Mouse (Mus musculus): ENCODE data around the gene Zfp184. TPM values are rescaled to one million over a fixed set of nuclear protein-coding genes. Genes with fewer than 3 reads are reported as not detected.

Zfp184 gene
- total RNA-seq, 1 experiment from 2014 or later, result 13.1 TPM

- ATAC-seq (replicated peaks; ENCODE audit: low read depth, poor library complexity, severe bottlenecking), result no peak
Observed at GRCm38 (mm10) chr13:22008707-22009106, 63.8 kb downstream of the Zfp184 start.

- ATAC-seq (replicated peaks; ENCODE audit: low read depth, poor library complexity, severe bottlenecking), result no peak
Observed at GRCm38 (mm10) chr13:22009642-22010041, 64.7 kb downstream of the Zfp184 start, which contains the start of gene Prss16. Gene Prss16 (minus strand): TSS chr13:22009742.

Other genes with a start within 250 kb of the Zfp184 start
- gene Olfr1359, start 247.0 kb upstream of the Zfp184 start, total RNA-seq (2017), result not detected in 2 replicates
- 401 and 517 TPM in 2 replicates for gene Hist1h2bl, start 229.0 kb upstream of the Zfp184 start, total RNA-seq (2017)
- gene Hist1h2ai, start 228.7 kb upstream of the Zfp184 start, total RNA-seq (2017), result 1,241 and 1,337 TPM in 2 replicates
- 145 and 293 TPM in 2 replicates for gene Hist1h3h, start 227.4 kb upstream of the Zfp184 start, total RNA-seq (2017)
- gene Hist1h2bm, start 223.1 kb upstream of the Zfp184 start, total RNA-seq (2017), result 379 and 469 TPM in 2 replicates
- 469 and 581 TPM in 2 replicates for gene Hist1h4j, start 210.0 kb upstream of the Zfp184 start, total RNA-seq (2017)
- 4,229 and 5,615 TPM in 2 replicates for gene Hist1h4k, start 194.6 kb upstream of the Zfp184 start, total RNA-seq (2017)
- gene Hist1h2ak, start 191.3 kb upstream of the Zfp184 start, total RNA-seq (2017), result 950 and 1,047 TPM in 2 replicates
- 1,475 and 1,634 TPM in 2 replicates for gene Hist1h2bn, start 191.0 kb upstream of the Zfp184 start, total RNA-seq (2017)
- gene Hist1h1b, start 164.5 kb upstream of the Zfp184 start, total RNA-seq (2017), result 1,123 and 1,267 TPM in 2 replicates
- 252 and 264 TPM in 2 replicates for gene Hist1h3i, start 161.7 kb upstream of the Zfp184 start, total RNA-seq (2017)
- 413 and 544 TPM in 2 replicates for gene Hist1h2an, start 157.9 kb upstream of the Zfp184 start, total RNA-seq (2017)
- 69.7 and 70.4 TPM in 2 replicates for gene Hist1h2bp, start 157.6 kb upstream of the Zfp184 start, total RNA-seq (2017)
- gene Hist1h2bq, start 134.9 kb upstream of the Zfp184 start, total RNA-seq (2017), result 106 and 143 TPM in 2 replicates
- gene Hist1h2ao, start 134.6 kb upstream of the Zfp184 start, total RNA-seq (2017), result 626 and 966 TPM in 2 replicates
- gene Hist1h4m, start 133.3 kb upstream of the Zfp184 start, total RNA-seq (2017), result 3,201 and 5,019 TPM in 2 replicates
- 2,940 and 3,195 TPM in 2 replicates for gene Hist1h4n, start 112.9 kb upstream of the Zfp184 start, total RNA-seq (2017)
- gene Hist1h2ap, start 111.6 kb upstream of the Zfp184 start, total RNA-seq (2017), result 1,879 and 2,229 TPM in 2 replicates
- 234 and 268 TPM in 2 replicates for gene Hist1h2br, start 111.4 kb upstream of the Zfp184 start, total RNA-seq (2017)
- not detected in 2 replicates for gene Pom121l2, start 36.1 kb downstream of the Zfp184 start, total RNA-seq (2017)
- 0.73 and 5.5 TPM in 2 replicates for gene Prss16, start 64.6 kb downstream of the Zfp184 start, total RNA-seq (2017)
- gene Hist1h2ah, start 90.5 kb downstream of the Zfp184 start, total RNA-seq (2017), result 208 and 989 TPM in 2 replicates
- 1,449 and 1,731 TPM in 2 replicates for gene Hist1h2bk, start 90.8 kb downstream of the Zfp184 start, total RNA-seq (2017)
- gene Hist1h4i, start 96.3 kb downstream of the Zfp184 start, total RNA-seq (2017), result 106 and 144 TPM in 2 replicates
- gene Hist1h2ag, start 97.8 kb downstream of the Zfp184 start, total RNA-seq (2017), result 689 and 693 TPM in 2 replicates
- gene Hist1h2bj, start 98.1 kb downstream of the Zfp184 start, total RNA-seq (2017), result 591 and 710 TPM in 2 replicates
- gene Vmn1r188, start 139.3 kb downstream of the Zfp184 start, total RNA-seq (2017), result not detected in 2 replicates
- not detected in 2 replicates for gene Vmn1r189, start 160.7 kb downstream of the Zfp184 start, total RNA-seq (2017)
- not detected in 2 replicates for gene Vmn1r191, start 238.9 kb downstream of the Zfp184 start, total RNA-seq (2017)
- not detected in 2 replicates for gene Vmn1r192, start 246.0 kb downstream of the Zfp184 start, total RNA-seq (2017)